Mouse (Mus musculus) stomach, embryonic 16.5 days (tissue): ENCODE measurements around the gene Cpa5. TPM values are rescaled to one million over a fixed set of nuclear protein-coding genes. Genes with fewer than 3 reads are reported as not detected.

ENCODE experiments used
- ATAC-seq: fragments of 200-750 bp; cut with Nextera tagmentation; 2 replicates; pipeline ENCODE4 v1.8.0; 2017; ENCODE audit warnings: moderate number of reproducible peaks, moderate TSS enrichment; ENCODE audit not compliant: insufficient read depth, low FRiP score
- H3K27ac ChIP-seq: fragments of 300-500 bp; sonication (generic); 2 replicates; pipeline ENCODE4 v1.5.1; 2014; ENCODE audit warnings: low read length
- H3K27me3 ChIP-seq: fragments of 300-500 bp; sonication (generic); 2 replicates; pipeline ENCODE4 v1.6.1; 2014; ENCODE audit warnings: low read length, control low read depth, mixed read lengths; ENCODE audit not compliant: control insufficient read depth, insufficient read depth
- H3K36me3 ChIP-seq: fragments of 300-500 bp; sonication (generic); 2 replicates; pipeline ENCODE4 v1.6.1; 2014; ENCODE audit warnings: low read length; ENCODE audit not compliant: control insufficient read depth, insufficient read depth
- H3K4me1 ChIP-seq: fragments of 300-500 bp; sonication (generic); 2 replicates; pipeline ENCODE4 v1.6.1; 2014; ENCODE audit warnings: low read length, control low read depth, mixed read lengths; ENCODE audit not compliant: control insufficient read depth, insufficient read depth
- H3K4me2 ChIP-seq: fragments of 300-500 bp; sonication (generic); 2 replicates; pipeline ENCODE4 v1.6.1; 2014; ENCODE audit warnings: low read depth, low read length, mixed read lengths
- H3K4me3 ChIP-seq: fragments of 300-500 bp; sonication (generic); replicated peaks from 2 replicates; pipeline ENCODE4 v1.5.1; 2014; ENCODE audit warnings: mild to moderate bottlenecking, low read length
- H3K9ac ChIP-seq: fragments of 300-500 bp; sonication (generic); 2 replicates; pipeline ENCODE4 v1.6.1; 2014; ENCODE audit warnings: low read length
- H3K9me3 ChIP-seq: fragments of 300-500 bp; sonication (generic); replicated peaks from 2 replicates; pipeline ENCODE4 v1.6.1; 2016; ENCODE audit warnings: low read length, control low read depth; ENCODE audit not compliant: control insufficient read depth
- WGBS: fragments of 180-500 bp; shearing (Covaris S2); extraction: QIAGEN DNeasy Blood & Tissue Kit; methylation state at CpG from one replicate; pipeline ENCODE4 v1.1.7; 2014; 5-methylcytosine and 5-hydroxymethylcytosine counted together
- polyA plus RNA-seq: library from polyadenylated mRNA; unstranded; fragments of >200 nt; fragmentation: Nextera tagmentation; extraction: Ambion mirVana; gene quantifications from 2 replicates; pipeline ENCODE4 v1.2.1, GENCODE M21; 2015

Gene Cpa5
- polyA plus RNA-seq, 1 experiment from 2014 or later: 0.21 TPM

DNA sequence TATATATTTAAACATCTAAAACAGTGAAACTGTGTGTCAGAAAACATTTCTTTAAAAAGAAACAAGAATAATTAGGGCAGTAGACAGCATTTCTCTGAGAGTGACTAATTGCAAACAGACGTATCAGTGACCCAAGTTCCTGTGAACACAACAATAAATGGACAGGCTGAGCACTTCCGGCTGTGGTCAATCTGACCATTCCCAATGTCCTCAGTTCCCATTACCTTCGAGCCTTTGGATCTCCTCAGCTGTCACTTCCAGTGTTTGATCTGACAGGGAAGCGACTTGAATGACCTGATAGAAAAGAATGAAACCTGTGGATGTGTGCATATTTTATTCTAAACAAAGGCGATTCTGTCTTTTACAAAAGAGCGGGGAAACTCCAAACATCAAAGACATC, 55.2 kb downstream of the Cpa5 start:
- H3K4me1 ChIP-seq: peaks cover 8% of the 10 kb centered on the region; the same call in 1 of the 2 replicates
- H3K27ac ChIP-seq: no peak overlapping the region

DNA sequence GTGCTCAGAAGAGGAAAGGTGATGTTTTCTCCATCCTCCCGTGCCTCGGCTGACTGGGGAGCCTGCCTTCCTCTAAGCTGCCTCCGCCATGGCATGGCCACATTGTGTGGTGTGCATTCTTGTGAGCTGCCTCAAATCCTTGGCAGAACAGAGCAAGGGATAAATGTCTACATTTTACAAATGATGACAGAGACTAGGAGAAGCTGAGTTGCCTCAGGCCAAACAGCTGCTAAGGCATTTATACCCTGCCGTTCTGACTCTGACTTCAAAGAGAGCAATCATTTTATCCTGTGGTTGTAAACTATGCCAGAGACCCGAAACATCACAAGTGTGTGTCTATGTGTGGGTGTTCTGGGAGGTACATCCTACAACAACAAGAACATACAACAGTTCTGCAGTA, 56.8 kb downstream of the Cpa5 start:
- ATAC-seq: no peak
- no peak overlapping the region for H3K9ac ChIP-seq
- H3K4me3 ChIP-seq: no peak overlapping the region
- H3K9me3 ChIP-seq: no peaks in the 10 kb centered on the region
- H3K4me2 ChIP-seq: no peak overlapping the region
- no peaks in the 10 kb centered on the region for H3K27me3 ChIP-seq
- H3K27ac ChIP-seq: no peak overlapping the region
- 0 out of 2 replicates have a peak, but pooled peaks cover 4% of the 10 kb centered on the region for H3K4me1 ChIP-seq
- no peaks in the 10 kb centered on the region for H3K36me3 ChIP-seq
- 60% methylated on average over 5 of the region's 5 CpGs for WGBS

More for the DNA sequence above, 55.2 kb downstream of the Cpa5 start:
- 51% methylated on average over 6 of the region's 6 CpGs for WGBS
- H3K36me3 ChIP-seq: no peaks in the 10 kb centered on the region
- ATAC-seq: no peak
- H3K27me3 ChIP-seq: no peaks in the 10 kb centered on the region
- no peak overlapping the region for H3K4me2 ChIP-seq
- H3K4me3 ChIP-seq: no peak overlapping the region
- H3K9ac ChIP-seq: no peak overlapping the region
- no peaks in the 10 kb centered on the region for H3K9me3 ChIP-seq

DNA sequence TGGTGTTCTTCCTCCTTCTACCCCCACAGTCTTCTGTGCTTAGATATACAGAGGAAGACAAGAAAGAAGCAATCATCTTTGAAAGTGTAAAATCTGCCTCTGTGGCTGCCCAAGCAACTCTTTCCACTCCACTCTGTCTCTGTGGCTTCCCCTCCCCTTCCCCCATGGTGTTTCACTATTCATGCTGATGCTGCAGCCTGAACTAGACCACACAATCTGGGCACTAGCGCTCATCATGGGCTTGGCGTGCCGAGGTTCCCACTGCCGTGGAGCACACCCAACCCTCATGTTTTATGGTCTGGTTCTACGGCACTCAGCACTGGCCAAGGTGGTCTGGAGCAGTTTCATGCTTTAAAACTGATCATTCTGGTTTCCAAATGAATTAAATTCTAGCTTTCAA, 60.9 kb downstream of the Cpa5 start:
- no peak overlapping the region for H3K4me3 ChIP-seq
- H3K27me3 ChIP-seq: no peaks in the 10 kb centered on the region
- no peak overlapping the region for H3K9ac ChIP-seq
- ATAC-seq: no peak
- no peaks in the 10 kb centered on the region for H3K9me3 ChIP-seq
- no peak overlapping the region for H3K27ac ChIP-seq
- H3K4me2 ChIP-seq: no peak overlapping the region
- 84% methylated on average over 5 of the region's 5 CpGs for WGBS
- H3K36me3 ChIP-seq: no peaks in the 10 kb centered on the region
- peaks cover 24% of the 10 kb centered on the region for H3K4me1 ChIP-seq

DNA sequence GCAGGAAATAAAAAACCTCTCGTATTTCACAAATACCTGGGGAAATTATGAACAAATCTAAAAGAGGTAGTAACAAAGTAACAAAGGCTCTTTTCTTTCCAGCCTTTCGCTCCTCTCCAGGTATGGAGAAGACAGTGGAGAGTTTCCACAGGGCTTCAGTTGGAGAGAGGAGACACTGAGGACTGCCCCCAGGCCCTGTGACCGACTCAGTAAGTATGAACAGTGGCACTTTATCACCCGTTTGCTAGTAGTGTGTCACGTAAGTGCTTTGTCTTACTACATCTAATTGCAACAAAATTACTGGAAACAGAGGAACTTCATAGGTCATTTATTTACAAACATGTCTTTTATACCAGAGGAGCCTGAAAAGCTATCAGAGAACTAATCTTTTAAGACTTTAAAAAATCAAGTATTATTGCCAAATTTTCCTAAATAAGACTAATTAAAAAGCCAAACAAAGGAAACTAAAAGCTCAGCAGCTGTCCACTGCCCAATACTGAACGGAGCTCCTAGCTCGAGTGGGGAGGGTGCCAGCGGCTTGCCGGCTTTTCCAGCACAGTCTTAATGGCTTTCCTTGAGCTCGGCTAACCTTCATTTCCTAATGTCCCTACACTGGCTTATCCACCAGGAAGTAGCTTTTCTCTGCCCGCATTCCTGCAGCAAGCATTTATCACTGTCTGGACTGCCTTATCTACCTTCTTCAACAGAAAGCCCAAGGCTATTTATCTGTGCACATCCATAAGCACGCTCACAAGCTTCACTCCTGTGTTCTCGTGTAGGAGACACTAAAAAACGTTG, 63.2 kb downstream of the Cpa5 start:
- Histone ChIP-seq H3K4me3 (no peak overlapping the region), H3K9me3 (no peaks in the 10 kb centered on the region), H3K27me3 (no peaks in the 10 kb centered on the region), H3K27ac (peak overlapping the region; percentile 92), H3K4me1 (peaks cover 24% of the 10 kb centered on the region), H3K36me3 (no peaks in the 10 kb centered on the region), H3K9ac (peak overlapping the region; percentile 50), H3K4me2 (peak overlapping the region; percentile 33)
- peak; percentile 72 for ATAC-seq
- 20% methylated on average over 14 of the region's 14 CpGs for WGBS

DNA sequence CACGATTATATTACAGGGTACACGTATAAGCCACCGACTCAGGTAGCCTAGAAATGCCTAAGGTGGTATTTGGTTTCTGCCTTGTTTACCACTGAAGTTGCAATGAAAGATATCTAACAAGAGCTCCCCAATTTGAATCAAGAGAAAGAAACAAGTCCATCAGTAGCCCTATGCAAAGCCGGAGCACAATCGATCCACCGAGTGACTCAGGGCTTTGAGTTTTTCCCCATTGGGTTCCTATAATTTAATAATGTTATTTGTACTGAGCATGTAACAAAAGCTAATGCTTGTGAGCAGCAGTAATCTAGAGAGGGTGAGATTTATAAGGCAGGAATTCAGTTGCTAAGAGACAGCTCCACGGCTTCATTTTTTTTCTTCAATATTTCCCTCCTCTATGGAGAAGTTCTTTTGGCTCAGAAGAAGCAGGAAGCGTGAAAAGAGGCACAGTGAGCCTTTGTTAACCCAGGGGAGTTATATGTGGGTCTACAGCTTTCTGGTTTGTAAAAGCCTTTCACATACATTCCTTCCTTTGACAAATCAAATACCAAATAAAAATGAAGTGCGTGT, 64.0 kb downstream of the Cpa5 start:
- WGBS: 34% methylated on average over 9 of the region's 9 CpGs
- Histone ChIP-seq H3K36me3 (no peaks in the 10 kb centered on the region), H3K9ac (no peak overlapping the region; the same call in 1 of the 2 replicates), H3K27ac (peak overlapping the region; percentile 92), H3K4me1 (peaks cover 24% of the 10 kb centered on the region), H3K4me3 (no peak overlapping the region), H3K9me3 (no peaks in the 10 kb centered on the region), H3K4me2 (peak overlapping the region; percentile 38; the same call in 1 of the 2 replicates), H3K27me3 (no peaks in the 10 kb centered on the region)
- ATAC-seq: peak; percentile 52; the same call in 1 of the 2 replicates

DNA sequence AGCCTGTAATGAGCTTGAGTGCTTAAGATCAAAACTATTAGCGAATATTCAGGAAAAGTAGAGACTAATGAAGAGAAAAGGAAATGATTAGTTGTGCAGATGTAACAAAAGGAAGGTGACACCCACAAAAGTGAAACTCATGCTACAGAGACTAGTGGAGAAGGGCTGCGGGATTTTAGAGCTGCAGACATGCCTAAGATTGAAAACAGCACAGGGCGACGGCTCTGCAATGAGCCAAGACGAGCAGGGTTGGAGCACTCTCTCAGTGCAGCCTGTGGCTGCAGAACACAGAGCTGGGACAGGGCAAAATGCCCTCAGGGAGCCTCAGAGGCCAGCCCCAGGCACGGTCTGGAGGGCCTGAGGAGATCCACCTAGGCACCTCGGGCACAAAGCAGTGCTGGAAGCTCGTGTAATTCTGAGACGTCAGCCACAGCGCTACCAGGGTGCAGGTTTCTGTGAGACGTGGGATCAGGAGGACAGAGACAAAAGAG, 64.5 kb downstream of the Cpa5 start:
- peaks cover 25% of the 10 kb centered on the region for H3K4me1 ChIP-seq
- H3K4me3 ChIP-seq: no peak overlapping the region
- peak overlapping the region; percentile 38; the same call in 1 of the 2 replicates for H3K4me2 ChIP-seq
- no peaks in the 10 kb centered on the region for H3K9me3 ChIP-seq
- WGBS: 28% methylated on average over 11 of the region's 11 CpGs
- peak overlapping the region; percentile 92 for H3K27ac ChIP-seq
- no peaks in the 10 kb centered on the region for H3K27me3 ChIP-seq
- H3K36me3 ChIP-seq: no peaks in the 10 kb centered on the region
- ATAC-seq: peak; percentile 69
- peak overlapping the region; percentile 61 for H3K9ac ChIP-seq

DNA sequence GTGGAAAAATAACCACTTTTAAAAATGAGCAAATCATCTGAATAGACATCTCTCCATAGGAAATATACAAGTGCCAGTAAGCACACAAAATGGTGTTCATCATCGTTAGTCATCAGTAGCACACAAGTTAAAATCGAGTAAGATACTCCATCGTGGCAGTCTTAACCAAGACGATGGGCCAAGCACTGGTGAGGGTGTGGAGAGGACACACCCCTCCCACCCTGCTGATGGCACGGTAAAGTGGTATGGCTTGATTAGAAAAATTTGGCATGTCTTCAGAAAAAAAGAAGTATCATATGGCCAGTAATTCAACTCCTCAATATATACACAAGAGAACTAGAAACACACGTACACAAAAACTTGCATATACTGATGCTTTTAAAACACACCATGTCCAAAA, 65.7 kb downstream of the Cpa5 start:
- WGBS: 73% methylated on average over 6 of the region's 6 CpGs
- Histone ChIP-seq H3K4me2 (no peak overlapping the region), H3K9me3 (no peaks in the 10 kb centered on the region), H3K27ac (no peak overlapping the region), H3K27me3 (no peaks in the 10 kb centered on the region), H3K36me3 (no peaks in the 10 kb centered on the region), H3K4me3 (no peak overlapping the region), H3K4me1 (peaks cover 27% of the 10 kb centered on the region), H3K9ac (no peak overlapping the region)
- no peak for ATAC-seq

DNA sequence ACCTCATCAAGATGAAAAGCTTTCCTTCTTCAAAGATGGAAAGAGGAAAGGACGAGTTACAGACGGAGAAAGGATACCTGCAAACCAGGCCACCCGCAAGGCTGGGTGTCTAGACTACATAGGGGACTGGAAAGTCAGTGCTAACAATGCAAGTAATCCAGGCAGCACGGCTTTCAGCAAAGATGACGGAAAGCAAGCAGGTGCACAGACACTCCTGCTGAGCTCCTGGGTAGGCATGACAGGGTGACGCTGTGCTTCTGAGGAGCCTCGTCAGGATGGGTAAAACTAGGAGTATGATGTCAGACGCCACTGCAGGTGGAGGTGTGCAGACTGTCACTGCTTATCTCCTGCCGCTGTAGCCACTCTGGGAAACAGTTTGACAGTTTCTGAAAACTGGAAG, 66.8 kb downstream of the Cpa5 start:
- 81% methylated on average over 9 of the region's 9 CpGs for WGBS
- Histone ChIP-seq H3K9ac (no peak overlapping the region), H3K27me3 (no peaks in the 10 kb centered on the region), H3K9me3 (no peaks in the 10 kb centered on the region), H3K36me3 (no peaks in the 10 kb centered on the region), H3K4me1 (peaks cover 33% of the 10 kb centered on the region), H3K4me2 (no peak overlapping the region), H3K4me3 (no peak overlapping the region), H3K27ac (no peak overlapping the region)
- ATAC-seq: no peak

DNA sequence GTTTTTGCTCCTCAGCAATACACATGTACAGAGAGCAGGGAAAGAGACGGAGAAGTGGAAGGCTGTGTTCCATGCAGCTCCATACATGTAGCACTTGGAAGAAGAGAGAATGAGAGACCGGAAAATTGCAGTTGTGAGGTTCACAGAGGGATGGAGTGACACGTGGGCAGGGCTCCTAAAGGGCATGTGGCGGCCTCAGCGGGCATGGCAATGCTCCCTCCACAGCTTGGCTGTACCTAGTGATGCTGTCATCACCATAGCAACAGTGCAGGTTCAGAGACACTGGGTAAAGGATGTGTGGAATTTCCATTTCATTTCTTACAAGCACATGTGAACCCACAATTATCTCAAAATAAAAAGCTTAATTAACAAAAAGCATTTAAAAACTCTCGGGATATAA, 67.7 kb downstream of the Cpa5 start:
- ATAC-seq: no peak
- WGBS: 88% methylated on average over 6 of the region's 6 CpGs

More for the DNA sequence above, 67.7 kb downstream of the Cpa5 start:
- H3K4me3 ChIP-seq: no peak overlapping the region
- H3K4me1 ChIP-seq: peaks cover 38% of the 10 kb centered on the region
- H3K4me2 ChIP-seq: no peak overlapping the region
- no peaks in the 10 kb centered on the region for H3K9me3 ChIP-seq
- no peak overlapping the region for H3K9ac ChIP-seq
- no peak overlapping the region for H3K27ac ChIP-seq
- H3K36me3 ChIP-seq: no peaks in the 10 kb centered on the region
- no peaks in the 10 kb centered on the region for H3K27me3 ChIP-seq
